Mouse (Mus musculus): ENCODE results near the gene Acsl6.

Acsl6 gene

GRCm38 (mm10) chr11:54307139-54307816 lies 3.7 kb downstream of the Acsl6 start:
- peak; percentile 53 for DNase-seq (ENCODE audit: low spot score)

- DNase-seq (ENCODE audit: low spot score) = no peak
Observed at GRCm38 (mm10) chr11:54310588-54310987, 7.0 kb downstream of the Acsl6 start.

GRCm38 (mm10) chr11:54312021-54312420 lies 8.4 kb downstream of the Acsl6 start:
- peak; percentile 29 for DNase-seq (ENCODE audit: low spot score)

- DNase-seq (ENCODE audit: low spot score) = no peak
Observed at GRCm38 (mm10) chr11:54312603-54313002, 9.0 kb downstream of the Acsl6 start.

GRCm38 (mm10) chr11:54313391-54314360 lies 10.1 kb downstream of the Acsl6 start:
- DNase-seq (ENCODE audit: low spot score) = no peak

GRCm38 (mm10) chr11:54314740-54315139 lies 11.1 kb downstream of the Acsl6 start:
- no peak for DNase-seq (ENCODE audit: low spot score)

- no peak for DNase-seq (ENCODE audit: low spot score)
Observed at GRCm38 (mm10) chr11:54315336-54315735, 11.7 kb downstream of the Acsl6 start.

GRCm38 (mm10) chr11:54317361-54317760 lies 13.8 kb downstream of the Acsl6 start:
- no peak for DNase-seq (ENCODE audit: low spot score)

GRCm38 (mm10) chr11:54317795-54318194 lies 14.2 kb downstream of the Acsl6 start:
- no peak for DNase-seq (ENCODE audit: low spot score)

GRCm38 (mm10) chr11:54321802-54322532 lies 18.4 kb downstream of the Acsl6 start:
- DNase-seq (ENCODE audit: low spot score) = peak; percentile 51

- DNase-seq (ENCODE audit: low spot score) = no peak
Observed at GRCm38 (mm10) chr11:54331463-54332183, 28.0 kb downstream of the Acsl6 start.

- DNase-seq (ENCODE audit: low spot score) = no peak
Observed at GRCm38 (mm10) chr11:54336165-54336707, 32.6 kb downstream of the Acsl6 start.

GRCm38 (mm10) chr11:54343703-54344102 lies 40.1 kb downstream of the Acsl6 start:
- no peak for DNase-seq (ENCODE audit: low spot score)

- no peak for DNase-seq (ENCODE audit: low spot score)
Observed at GRCm38 (mm10) chr11:54351704-54352103, 48.1 kb downstream of the Acsl6 start.

GRCm38 (mm10) chr11:54353121-54353576 lies 49.6 kb downstream of the Acsl6 start:
- DNase-seq (ENCODE audit: low spot score) = no peak

- peak; percentile 18 for DNase-seq (ENCODE audit: low spot score)
Observed at GRCm38 (mm10) chr11:54354595-54355563, 51.3 kb downstream of the Acsl6 start.

- DNase-seq (ENCODE audit: low spot score) = no peak
Observed at GRCm38 (mm10) chr11:54355564-54355955, 52.0 kb downstream of the Acsl6 start.

GRCm38 (mm10) chr11:54356676-54357075 lies 53.1 kb downstream of the Acsl6 start:
- no peak for DNase-seq (ENCODE audit: low spot score)

- no peak for DNase-seq (ENCODE audit: low spot score)
Observed at GRCm38 (mm10) chr11:54372553-54372952, 69.0 kb downstream of the Acsl6 start.

GRCm38 (mm10) chr11:54390386-54390785 lies 86.8 kb downstream of the Acsl6 start:
- no peak for DNase-seq (ENCODE audit: low spot score)
